Mouse (Mus musculus) central nervous system, embryonic 18 days (tissue): Measurements from ENCODE around the gene Pip. TPM values are rescaled to one million over a fixed set of nuclear protein-coding genes. Genes with fewer than 3 reads are reported as not detected.

Experiments used
- polyA plus RNA-seq: library from polyadenylated mRNA; depleted of rRNA; stranded (reverse); fragments of >200 nt; gene quantifications from 2 replicates; pipeline ENCODE4 v1.2.3, GENCODE M21; 2012; rRNA removed

Gene Pip
- polyA plus RNA-seq: not detected in 2 replicates

DNA sequence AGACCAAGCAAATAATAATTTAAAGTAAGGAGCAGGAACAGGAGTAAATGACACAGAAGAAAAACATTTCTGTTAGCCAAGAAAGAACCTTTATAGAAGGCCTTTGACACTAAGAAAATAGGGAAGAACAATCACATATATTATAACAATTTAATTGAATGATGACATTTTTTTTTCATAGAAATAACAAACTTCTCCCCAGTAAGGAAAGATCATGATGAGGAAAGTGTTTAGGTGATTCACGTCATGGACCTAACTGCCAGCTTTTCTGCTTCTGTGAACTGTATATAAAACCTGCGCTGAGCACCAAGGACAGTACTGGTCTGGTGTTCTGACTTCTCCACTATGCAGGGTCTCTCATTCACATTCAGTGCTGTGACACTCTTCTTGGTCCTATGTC, at the start of gene Pip:
Pip (plus strand) TSS at position 301 of the 400 bp plus-strand sequence.

DNA sequence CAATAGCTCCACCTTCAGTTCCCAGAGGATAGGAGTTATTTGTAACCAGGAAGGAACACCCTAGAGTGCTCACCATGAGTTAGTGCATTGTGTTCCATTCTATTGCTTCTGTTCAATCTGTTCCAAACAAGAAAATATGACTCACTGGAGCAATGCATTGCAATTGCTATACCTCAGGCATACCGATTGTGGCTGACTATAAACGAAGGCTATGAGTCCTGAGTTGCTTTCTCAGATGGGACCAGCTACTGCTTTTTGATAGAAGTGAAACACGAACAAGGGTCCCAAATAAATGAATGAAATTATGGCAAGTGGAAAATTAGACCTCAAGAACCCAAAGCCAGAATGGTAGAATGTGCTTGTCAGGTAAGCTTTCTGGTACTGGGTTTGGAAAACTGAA, 5.4 kb downstream of the Pip start, which contains the start of gene Sval2:
Sval2 (plus strand) TSS at position 301 of the 400 bp plus-strand sequence.

Other genes with a start within 250 kb of the Pip start
- 51.2 and 52.3 TPM in 2 replicates for gene Ephb6, start 242.1 kb upstream of the Pip start, polyA plus RNA-seq
- gene Trpv6, start 211.1 kb upstream of the Pip start, polyA plus RNA-seq: 0.08 and 0.12 TPM in 2 replicates
- not detected in 2 replicates for gene Trpv5, start 166.8 kb upstream of the Pip start, polyA plus RNA-seq
- not detected in 2 replicates for gene Llcfc1, start 163.1 kb upstream of the Pip start, polyA plus RNA-seq
- 0.09 TPM in 1 of 2 replicates, not detected in the other for gene Kel, start 143.2 kb upstream of the Pip start, polyA plus RNA-seq
- gene Olfr459, start 72.4 kb upstream of the Pip start, polyA plus RNA-seq: not detected in 2 replicates
- not detected in 2 replicates for gene Sval2, start 5.5 kb downstream of the Pip start, polyA plus RNA-seq
- gene Sval1, start 104.1 kb downstream of the Pip start, polyA plus RNA-seq: not detected in 2 replicates
- not detected in 2 replicates for gene Sval3, start 120.6 kb downstream of the Pip start, polyA plus RNA-seq
- gene Sva, start 190.9 kb downstream of the Pip start, polyA plus RNA-seq: not detected in 2 replicates